Mouse (Mus musculus): ENCODE measurements around the gene Slc3a1.

DNA sequence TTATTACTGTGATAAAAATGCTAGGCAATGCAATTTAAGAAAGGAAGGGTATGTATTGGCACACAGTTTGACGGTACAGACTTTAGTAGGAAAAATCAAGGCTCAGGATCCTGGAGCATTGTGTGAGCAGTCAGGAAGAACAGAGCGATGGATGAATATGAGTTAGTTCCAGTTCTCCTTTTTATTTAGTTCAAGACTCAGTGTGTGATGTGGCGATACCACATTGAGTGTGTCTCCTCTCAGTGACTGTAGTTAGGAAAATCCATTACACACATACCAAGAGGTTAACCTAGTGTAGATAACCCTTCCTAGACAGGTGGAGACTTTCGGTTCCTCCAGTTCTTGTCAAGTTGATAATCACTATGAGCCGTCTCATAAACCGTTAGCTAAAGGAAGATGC is 63.6 kb downstream of the Slc3a1 start:
- no peak for TF ChIP-seq GATA1 (IDR thresholded peaks at IDR 0.05; ENCODE audit: low read length)
- no peak for TF ChIP-seq TAL1 (IDR thresholded peaks at IDR 0.05; ENCODE audit: low read length)
